Mouse (Mus musculus) left cerebral cortex, postnatal 14 days (tissue): ENCODE data around the gene Sphk2. TPM values are rescaled to one million over a fixed set of nuclear protein-coding genes. Genes with fewer than 3 reads are reported as not detected.

Source experiments
- DNase-seq, 2 experiments: peaks; one replicate each; pipeline ENCODE4 v3.0.0; 2021 to 2022; ENCODE audit warnings: low spot score in 2 of 2, mixed read lengths in 1 of 2
- intact Hi-C: fragments of 180-260 bp; cut with DNase I; formaldehyde crosslinking; loops from one replicate; pipeline ENCODE4 v1.15.1; 2025
- long read RNA-seq, 2 experiments: library from polyadenylated mRNA; stranded (forward); transcript quantifications; one replicate each; pipeline ENCODE4 v2.0.0; 2021
- total RNA-seq, 2 experiments: library from RNA; stranded (reverse); gene quantifications; 2 replicates each; pipeline ENCODE4 v1.2.3; 2021

Gene Sphk2
- 10 to 100 TPM; 28.8 to 32.7 TPM for total RNA-seq
- long read RNA-seq, experiment 1, transcript Sphk2-202 (7 exons, 3,548 nt), result major isoform, 12 of 31 reads
- long read RNA-seq, experiment 1, transcript Sphk2-201 (6 exons, 2,968 nt), result minor isoform, 7 of 31 reads
- long read RNA-seq, experiment 1, partial matches to known transcripts, result 5 of 31 reads
- long read RNA-seq, experiment 1, other reads (novel, unspliced or antisense), result 7 of 31 reads
- long read RNA-seq, experiment 2, transcript Sphk2-201 (6 exons, 2,968 nt), result minor isoform, 8 of 41 reads
- long read RNA-seq, experiment 2, transcript Sphk2-202 (7 exons, 3,548 nt), result major isoform, 15 of 41 reads
- long read RNA-seq, experiment 2, partial matches to known transcripts, result 15 of 41 reads
- long read RNA-seq, experiment 2, other reads (novel, unspliced or antisense), result 3 of 41 reads

GRCm38 (mm10) chr7:45717918-45718297 lies at the start of gene Sphk2:
TSS of gene Sphk2 (minus strand) at chr7:45718002.
- intact Hi-C loops, result no loop called here
- DNase-seq, result peak; percentile 99

GRCm38 (mm10) chr7:45767500-45767899 lies 49.7 kb upstream of the Sphk2 start:
- no peak for DNase-seq
- intact Hi-C loops, result loop anchor here (10.0 kb wide), 1 partner anchor 247 kb away; no protein-coding TSS in a partner anchor

GRCm38 (mm10) chr7:45766764-45767163 lies 49.0 kb upstream of the Sphk2 start:
- DNase-seq, result no peak
- intact Hi-C loops, result loop anchor here (10.0 kb wide), 1 partner anchor 248 kb away; no protein-coding TSS in a partner anchor

GRCm38 (mm10) chr7:45765995-45766394 lies 48.2 kb upstream of the Sphk2 start:
- no peak for DNase-seq
- intact Hi-C loops, result loop anchor here (10.0 kb wide), 1 partner anchor 249 kb away; no protein-coding TSS in a partner anchor

- intact Hi-C loops, result loop anchor here (10.0 kb wide), 1 partner anchor 255 kb away; no protein-coding TSS in a partner anchor
- DNase-seq, result no peak
Observed at GRCm38 (mm10) chr7:45760151-45760550, 42.3 kb upstream of the Sphk2 start.

- intact Hi-C loops, result no loop called here
- no peak for DNase-seq
Observed at GRCm38 (mm10) chr7:45759400-45759799, 41.6 kb upstream of the Sphk2 start.

- no peak for DNase-seq
- intact Hi-C loops, result no loop called here
Observed at GRCm38 (mm10) chr7:45755703-45756102, 37.9 kb upstream of the Sphk2 start.

GRCm38 (mm10) chr7:45750162-45750561 lies 32.4 kb upstream of the Sphk2 start:
- DNase-seq, result no peak
- intact Hi-C loops, result no loop called here

- DNase-seq, result no peak
- intact Hi-C loops, result no loop called here
Observed at GRCm38 (mm10) chr7:45749401-45749800, 31.6 kb upstream of the Sphk2 start.

- intact Hi-C loops, result no loop called here
- no peak for DNase-seq
Observed at GRCm38 (mm10) chr7:45748110-45748509, 30.3 kb upstream of the Sphk2 start.

GRCm38 (mm10) chr7:45747450-45747849 lies 29.6 kb upstream of the Sphk2 start:
- no peak for DNase-seq
- intact Hi-C loops, result no loop called here

- no peak for DNase-seq
- intact Hi-C loops, result no loop called here
Observed at GRCm38 (mm10) chr7:45746518-45746917, 28.7 kb upstream of the Sphk2 start.

- intact Hi-C loops, result no loop called here
- peak; percentile 82 to 94 for DNase-seq
Observed at GRCm38 (mm10) chr7:45744387-45744786, 26.6 kb upstream of the Sphk2 start.

GRCm38 (mm10) chr7:45742338-45742737 lies 24.5 kb upstream of the Sphk2 start:
- intact Hi-C loops, result no loop called here
- peak; percentile 73 to 91 for DNase-seq

GRCm38 (mm10) chr7:45741777-45742176 lies 24.0 kb upstream of the Sphk2 start:
- DNase-seq, result no peak
- intact Hi-C loops, result no loop called here

- DNase-seq, result peak in 1 of 2 experiments; percentile 56
- intact Hi-C loops, result no loop called here
Observed at GRCm38 (mm10) chr7:45741308-45741707, 23.5 kb upstream of the Sphk2 start.

- no peak for DNase-seq
- intact Hi-C loops, result loop anchor here (1.0 to 10.0 kb wide), 3 partner anchors 61 to 272 kb away; partner anchors contain the start of genes Ccdc114 and Emp3
Observed at GRCm38 (mm10) chr7:45739820-45740219, 22.0 kb upstream of the Sphk2 start.

- intact Hi-C loops, result loop anchor here (1.0 to 10.0 kb wide), 3 partner anchors 62 to 273 kb away; partner anchors contain the start of genes Ccdc114 and Emp3
- peak; percentile 86 to 91 for DNase-seq
Observed at GRCm38 (mm10) chr7:45739162-45739763, 21.5 kb upstream of the Sphk2 start.

- intact Hi-C loops, result loop anchor here (10.0 kb wide), 1 partner anchor 191 kb away; the partner anchor contains the start of genes Ccdc114 and Emp3
- DNase-seq, result no peak
Observed at GRCm38 (mm10) chr7:45733477-45733876, 15.7 kb upstream of the Sphk2 start.

GRCm38 (mm10) chr7:45730727-45731431 lies 13.1 kb upstream of the Sphk2 start:
- no peak for DNase-seq
- intact Hi-C loops, result loop anchor here (10.0 kb wide), 1 partner anchor 194 kb away; the partner anchor contains the start of genes Ccdc114 and Emp3
